Mouse (Mus musculus) lung, embryonic 16.5 days (tissue): ENCODE results near the gene Gm10097. TPM values are rescaled to one million over a fixed set of nuclear protein-coding genes. Genes with fewer than 3 reads are reported as not detected.

Experiments used
- ATAC-seq: fragments of 200-750 bp; cut with Nextera tagmentation; 2 replicates; pipeline ENCODE4 v1.8.0; 2017; ENCODE audit warnings: low read depth, mild to moderate bottlenecking, moderate library complexity
- H3K27ac ChIP-seq: fragments of 300-500 bp; sonication (generic); 2 replicates; pipeline ENCODE4 v1.5.1; 2014; ENCODE audit warnings: mild to moderate bottlenecking, control low read depth, low read length
- H3K27me3 ChIP-seq: fragments of 300-500 bp; sonication (generic); 2 replicates; pipeline ENCODE4 v1.6.1; 2014; ENCODE audit warnings: low read depth, low read length, mixed read lengths; ENCODE audit not compliant: control insufficient read depth, insufficient read depth
- H3K36me3 ChIP-seq: fragments of 300-500 bp; sonication (generic); 2 replicates; pipeline ENCODE4 v1.6.1; 2014; ENCODE audit warnings: low read length; ENCODE audit not compliant: control insufficient read depth, insufficient read depth
- H3K4me1 ChIP-seq: fragments of 300-500 bp; sonication (generic); replicated peaks from 2 replicates; pipeline ENCODE4 v1.6.1; 2014; ENCODE audit warnings: low read length, mixed read lengths; ENCODE audit not compliant: control insufficient read depth, insufficient read depth
- H3K4me2 ChIP-seq: fragments of 300-500 bp; sonication (generic); 2 replicates; pipeline ENCODE4 v1.6.1; 2014; ENCODE audit warnings: low read depth, low read length, control low read depth
- H3K4me3 ChIP-seq: fragments of 300-500 bp; sonication (generic); 2 replicates; pipeline ENCODE4 v1.5.1; 2014; ENCODE audit warnings: mild to moderate bottlenecking, low read length, control low read depth
- H3K9ac ChIP-seq: fragments of 300-500 bp; sonication (generic); 2 replicates; pipeline ENCODE4 v1.6.1; 2014; ENCODE audit warnings: low read length, control low read depth
- H3K9me3 ChIP-seq: fragments of 300-500 bp; sonication (generic); 2 replicates; pipeline ENCODE4 v1.6.1; 2016; ENCODE audit warnings: low read length; ENCODE audit not compliant: control insufficient read depth
- WGBS: fragments of 180-500 bp; shearing (Covaris S2); extraction: QIAGEN DNeasy Blood & Tissue Kit; methylation state at CpG from one replicate; pipeline ENCODE4 v1.1.7; 2014; 5-methylcytosine and 5-hydroxymethylcytosine counted together
- polyA plus RNA-seq: library from polyadenylated mRNA; unstranded; fragments of >200 nt; fragmentation: Nextera tagmentation; extraction: Ambion mirVana; gene quantifications from 2 replicates; pipeline ENCODE4 v1.2.1, GENCODE M21; 2015

Gene Gm10097
- 0.15 and 0.26 TPM in 2 replicates for polyA plus RNA-seq

DNA sequence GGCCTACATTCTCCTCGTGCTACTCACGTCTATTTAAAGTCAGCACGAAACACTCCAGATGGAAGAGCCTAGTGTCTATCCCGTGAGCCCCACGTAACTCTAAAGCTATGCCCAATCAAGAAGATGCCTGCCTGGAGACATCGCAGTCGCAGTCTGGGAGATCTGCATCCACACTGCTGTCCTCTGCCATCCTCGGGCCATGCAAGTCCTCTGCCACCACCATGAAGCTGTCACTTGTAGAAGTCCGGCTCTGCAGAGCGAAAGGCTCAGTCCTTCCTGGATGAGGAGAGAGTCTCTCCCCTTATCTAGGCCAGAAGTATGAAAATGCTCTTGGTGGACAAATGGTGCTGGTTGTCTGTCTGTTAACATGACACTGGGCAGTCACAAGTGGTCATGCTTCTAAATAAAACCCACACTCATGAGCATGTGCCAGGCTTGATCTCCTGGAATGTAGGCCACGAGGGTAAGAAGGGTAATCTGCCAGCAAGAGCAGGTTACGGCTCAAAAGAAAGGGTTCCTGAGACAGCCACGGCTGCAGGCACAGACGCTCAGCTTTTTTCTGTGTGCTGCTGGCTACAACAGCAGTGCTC lies at the start of gene Gm10097:
Gene Gm10097, plus strand, starts transcription at position 517 of the 590 bp plus-strand sequence.
- no peaks in the 10 kb centered on the region for H3K4me1 ChIP-seq
- no peak for ATAC-seq
- H3K4me2 ChIP-seq: no peak within 1 kb of the TSS
- 81% methylated on average over 14 of the region's 14 CpGs for WGBS
- no peaks in the 10 kb centered on the region for H3K27me3 ChIP-seq
- no peaks in the 10 kb centered on the region for H3K9me3 ChIP-seq
- H3K36me3 ChIP-seq: no peaks in the 10 kb centered on the region
- H3K27ac ChIP-seq: no peak within 1 kb of the TSS
- H3K4me3 ChIP-seq: no peak within 1 kb of the TSS
- H3K9ac ChIP-seq: no peak within 1 kb of the TSS

DNA sequence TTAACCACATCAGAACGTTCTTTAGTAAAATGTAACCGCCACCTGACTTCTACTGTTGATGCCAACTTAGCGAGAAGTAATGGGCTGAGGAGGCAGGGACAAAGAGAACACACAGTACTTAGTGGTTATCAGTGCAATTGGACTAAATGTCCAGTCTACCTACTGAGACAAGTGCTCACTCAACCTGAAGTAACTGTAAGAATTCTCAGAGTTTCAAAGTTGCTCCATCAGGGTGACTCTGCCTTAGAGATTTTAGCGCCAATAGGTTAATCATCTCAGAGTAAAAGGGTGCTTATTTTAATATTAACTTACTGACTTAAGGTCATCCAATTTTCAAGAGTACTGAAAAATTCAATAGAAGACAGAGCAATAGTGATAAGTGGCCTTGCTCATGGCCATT lies 43.1 kb upstream of the Gm10097 start:
- no peak overlapping the region for H3K4me3 ChIP-seq
- no peaks in the 10 kb centered on the region for H3K9me3 ChIP-seq
- no peaks in the 10 kb centered on the region for H3K36me3 ChIP-seq
- no peaks in the 10 kb centered on the region for H3K27me3 ChIP-seq
- H3K4me1 ChIP-seq: no peaks in the 10 kb centered on the region
- H3K27ac ChIP-seq: no peak overlapping the region
- no peak overlapping the region for H3K9ac ChIP-seq
- ATAC-seq: no peak
- 95% methylated on average over 4 of the region's 4 CpGs for WGBS
- H3K4me2 ChIP-seq: no peak overlapping the region

DNA sequence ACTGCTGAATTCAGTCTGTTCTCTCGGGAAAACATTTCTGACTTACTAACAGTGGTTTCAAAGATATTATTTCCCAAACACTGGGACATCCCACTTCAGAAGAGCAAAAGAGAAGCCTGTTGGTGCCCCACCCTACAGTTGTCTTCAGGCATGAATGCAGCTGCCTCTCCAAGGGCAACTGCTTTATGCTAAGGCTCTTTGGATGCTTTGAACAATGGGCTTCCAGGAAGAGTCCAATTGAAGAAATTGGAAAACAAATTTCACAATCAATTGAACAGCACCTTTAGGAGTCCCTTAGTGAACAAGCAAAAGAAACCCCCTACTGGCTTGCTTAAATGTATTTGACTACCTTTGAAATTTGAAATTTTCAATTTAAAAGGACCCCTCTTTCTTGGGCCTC lies 41.8 kb upstream of the Gm10097 start:
- Histone ChIP-seq H3K4me3 (no peak overlapping the region), H3K9ac (no peak overlapping the region), H3K9me3 (no peaks in the 10 kb centered on the region), H3K27me3 (no peaks in the 10 kb centered on the region), H3K4me2 (no peak overlapping the region), H3K36me3 (no peaks in the 10 kb centered on the region), H3K4me1 (no peaks in the 10 kb centered on the region), H3K27ac (no peak overlapping the region)
- no peak for ATAC-seq
- 92% methylated on average over 1 of the region's 1 CpGs for WGBS

DNA sequence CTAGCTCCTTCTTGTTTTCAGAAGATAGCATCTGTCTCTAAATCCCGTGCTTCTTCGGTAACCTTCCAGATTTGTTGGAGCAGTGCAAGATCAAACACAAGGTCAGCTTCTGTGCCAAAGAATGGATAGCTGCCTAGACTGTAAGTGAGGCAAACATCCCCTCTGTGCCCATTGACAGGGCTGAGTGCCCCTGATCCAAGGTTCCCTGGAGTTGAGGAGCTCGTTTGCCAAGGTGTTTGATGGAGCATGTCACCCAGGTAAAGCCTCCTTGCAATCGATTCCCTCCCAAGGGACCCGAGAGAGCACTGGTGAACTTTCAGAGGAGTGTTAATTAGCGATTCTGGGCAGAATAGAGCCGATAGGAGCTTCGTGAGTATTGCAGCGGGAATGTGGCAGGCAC lies 40.7 kb upstream of the Gm10097 start:
- H3K27me3 ChIP-seq: no peaks in the 10 kb centered on the region
- ATAC-seq: no peak
- H3K9ac ChIP-seq: no peak overlapping the region
- H3K4me2 ChIP-seq: no peak overlapping the region
- no peak overlapping the region for H3K27ac ChIP-seq
- H3K4me1 ChIP-seq: no peaks in the 10 kb centered on the region
- no peaks in the 10 kb centered on the region for H3K36me3 ChIP-seq
- H3K9me3 ChIP-seq: no peaks in the 10 kb centered on the region
- 86% methylated on average over 9 of the region's 9 CpGs for WGBS
- no peak overlapping the region for H3K4me3 ChIP-seq

DNA sequence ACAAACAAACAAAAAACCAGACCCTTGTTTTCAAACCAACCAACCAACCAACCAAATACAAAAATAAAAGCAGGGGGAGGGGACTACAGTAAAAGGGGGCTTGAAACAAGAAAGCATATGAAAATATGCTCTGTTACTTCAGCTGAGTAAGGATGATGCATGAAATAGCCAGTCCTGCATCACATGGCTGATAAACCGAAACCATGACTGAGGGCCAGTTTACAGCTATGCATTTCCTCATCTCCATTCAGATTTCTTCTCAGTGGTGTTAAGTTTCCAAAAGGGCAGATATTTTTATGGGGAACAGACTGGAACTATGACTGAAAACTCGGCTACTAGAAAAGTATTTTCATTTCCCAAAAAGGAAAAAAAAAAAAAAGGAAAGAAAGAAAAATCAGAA lies 39.8 kb upstream of the Gm10097 start:
- 77% methylated on average over 2 of the region's 2 CpGs for WGBS

DNA sequence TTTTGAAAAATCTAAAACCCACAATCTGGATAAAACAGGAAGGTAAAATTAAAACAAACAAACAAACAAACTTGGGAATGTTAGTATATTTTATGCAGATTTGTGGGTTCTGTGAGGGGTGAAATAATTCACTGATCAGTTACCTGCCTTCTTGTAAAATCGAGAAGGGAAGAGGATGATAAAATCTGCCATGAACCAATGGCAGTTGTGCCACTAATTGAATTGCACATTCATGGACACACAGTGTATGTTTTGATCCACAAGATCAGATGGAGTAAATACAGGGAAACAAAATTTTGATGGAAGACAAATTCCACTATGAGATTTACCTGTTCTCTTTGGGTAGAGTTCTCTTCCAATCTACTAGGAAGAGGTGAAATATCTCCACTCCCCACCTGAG lies 39.1 kb upstream of the Gm10097 start:
- no peaks in the 10 kb centered on the region for H3K9me3 ChIP-seq
- no peaks in the 10 kb centered on the region for H3K4me1 ChIP-seq
- no peak overlapping the region for H3K4me3 ChIP-seq
- WGBS: 84% methylated on average over 1 of the region's 1 CpGs
- H3K27me3 ChIP-seq: no peaks in the 10 kb centered on the region
- no peak overlapping the region for H3K9ac ChIP-seq
- no peaks in the 10 kb centered on the region for H3K36me3 ChIP-seq
- no peak overlapping the region for H3K4me2 ChIP-seq
- no peak overlapping the region for H3K27ac ChIP-seq
- ATAC-seq: no peak

More for the DNA sequence above, 39.8 kb upstream of the Gm10097 start:
- Histone ChIP-seq H3K4me3 (no peak overlapping the region), H3K27ac (no peak overlapping the region), H3K27me3 (no peaks in the 10 kb centered on the region), H3K4me2 (no peak overlapping the region), H3K9ac (no peak overlapping the region), H3K36me3 (no peaks in the 10 kb centered on the region), H3K9me3 (no peaks in the 10 kb centered on the region), H3K4me1 (no peaks in the 10 kb centered on the region)
- no peak for ATAC-seq

DNA sequence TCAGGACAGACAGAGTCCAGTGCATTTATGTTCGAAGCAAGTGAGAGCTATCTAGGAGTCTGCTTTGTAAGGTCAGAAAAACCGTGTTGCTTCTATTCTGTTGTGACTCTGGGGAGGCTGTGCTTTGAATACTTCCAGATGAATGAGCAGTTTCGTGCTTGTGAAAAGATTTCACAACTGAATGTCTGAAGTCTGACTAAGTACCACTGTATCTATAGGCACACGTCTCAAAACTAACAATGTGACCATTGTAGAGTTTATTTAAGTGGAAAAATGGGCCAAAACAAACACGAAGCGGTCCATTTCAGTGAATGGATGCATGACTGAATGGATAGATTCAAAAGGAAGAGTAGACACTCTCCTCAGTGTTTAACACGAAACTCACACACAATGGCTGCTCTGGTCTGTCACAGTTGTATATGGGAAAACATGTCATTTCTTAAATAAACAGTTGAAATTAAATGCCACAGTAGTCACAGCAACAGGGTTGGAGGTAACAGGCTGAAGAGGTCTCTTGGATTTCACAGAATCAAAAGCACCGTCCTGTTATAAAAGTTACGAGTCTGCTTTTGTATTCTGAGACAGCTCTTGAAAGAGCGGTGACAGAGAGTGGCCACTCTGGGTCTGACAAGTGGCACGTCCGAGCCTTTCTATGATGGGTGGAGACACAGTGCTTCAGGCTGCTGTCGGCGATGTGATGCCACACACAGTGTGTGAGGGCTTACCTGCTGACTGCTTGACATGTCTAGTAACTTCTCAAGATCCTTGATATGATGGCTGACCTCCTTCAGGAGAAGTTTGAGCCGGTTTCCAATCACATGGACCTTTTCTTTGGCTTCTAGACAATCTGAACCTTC lies 36.6 kb upstream of the Gm10097 start:
- Histone ChIP-seq H3K27me3 (no peaks in the 10 kb centered on the region), H3K4me3 (no peak overlapping the region), H3K9ac (no peak overlapping the region), H3K36me3 (no peaks in the 10 kb centered on the region), H3K9me3 (no peaks in the 10 kb centered on the region), H3K4me1 (no peaks in the 10 kb centered on the region), H3K27ac (no peak overlapping the region), H3K4me2 (no peak overlapping the region)
- WGBS: 52% methylated on average over 15 of the region's 15 CpGs
- no peak for ATAC-seq

DNA sequence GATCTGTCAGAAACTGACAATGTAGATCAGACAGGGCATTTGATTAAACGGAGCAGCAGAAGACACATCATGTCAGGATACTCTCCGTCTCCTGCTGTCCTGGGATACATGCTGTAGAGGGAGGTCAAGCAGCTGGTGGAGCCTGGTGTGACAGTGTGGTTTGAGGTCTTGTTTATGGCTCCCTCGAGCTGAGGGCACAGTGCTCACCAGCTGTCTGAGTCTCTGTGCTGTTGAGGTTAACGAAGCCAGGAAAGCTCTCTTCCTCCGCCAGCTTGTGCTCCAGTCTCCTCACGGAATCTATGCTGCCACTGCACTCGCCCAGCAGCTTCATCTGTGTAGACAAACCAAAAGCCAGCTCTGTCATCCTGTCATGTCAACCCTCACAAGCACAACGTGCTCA lies 27.7 kb upstream of the Gm10097 start:
- no peak overlapping the region for H3K4me2 ChIP-seq
- WGBS: 60% methylated on average over 8 of the region's 8 CpGs
- no peaks in the 10 kb centered on the region for H3K4me1 ChIP-seq
- H3K4me3 ChIP-seq: no peak overlapping the region
- ATAC-seq: no peak
- H3K27ac ChIP-seq: no peak overlapping the region
- no peaks in the 10 kb centered on the region; the same call in none of the 2 replicates for H3K36me3 ChIP-seq
- H3K27me3 ChIP-seq: no peaks in the 10 kb centered on the region
- H3K9ac ChIP-seq: no peak overlapping the region
- no peaks in the 10 kb centered on the region for H3K9me3 ChIP-seq

DNA sequence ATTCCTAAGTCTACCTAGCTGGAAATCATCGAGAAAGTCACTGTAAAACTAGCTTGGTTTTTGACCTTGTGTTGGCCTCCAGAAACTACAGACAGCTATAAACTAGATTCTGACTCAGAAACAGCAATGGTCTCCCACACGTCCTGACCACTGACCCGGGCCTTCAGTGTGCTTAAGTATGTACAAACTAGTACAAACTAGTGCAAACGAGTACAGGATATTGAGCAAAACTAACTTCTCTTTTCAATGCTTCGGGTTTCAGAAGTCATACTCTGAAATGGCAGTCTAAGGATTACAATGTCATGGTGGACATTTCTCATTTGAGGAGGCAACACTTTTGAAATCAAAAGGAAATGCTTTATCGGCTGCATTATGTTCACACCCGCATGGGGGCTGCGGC lies 24.5 kb upstream of the Gm10097 start:
- H3K4me1 ChIP-seq: no peaks in the 10 kb centered on the region
- no peaks in the 10 kb centered on the region for H3K9me3 ChIP-seq
- peaks cover 3% of the 10 kb centered on the region for H3K36me3 ChIP-seq
- H3K27me3 ChIP-seq: no peaks in the 10 kb centered on the region
- H3K4me3 ChIP-seq: no peak overlapping the region
- WGBS: 86% methylated on average over 8 of the region's 8 CpGs
- no peak overlapping the region for H3K9ac ChIP-seq
- no peak overlapping the region for H3K27ac ChIP-seq
- H3K4me2 ChIP-seq: no peak overlapping the region
- ATAC-seq: no peak
